Mouse (Mus musculus) CH12F3 (cell line): Measurements from ENCODE around the gene Klk6.

ENCODE experiments used
- in situ Hi-C: fragments of 300-500 bp; cut with MboI; formaldehyde crosslinking; loops from 2 replicates; pipeline ENCODE4 v1.14.3; 2020; ENCODE audit warnings: low sequenced_read_pairs

The Klk6 gene

GRCm38 (mm10) chr7:43824199-43824598, at the start of gene Klk6:
TSS of gene Klk6 (plus strand) at chr7:43824499.
- in situ Hi-C loops = no loop called here

DNA sequence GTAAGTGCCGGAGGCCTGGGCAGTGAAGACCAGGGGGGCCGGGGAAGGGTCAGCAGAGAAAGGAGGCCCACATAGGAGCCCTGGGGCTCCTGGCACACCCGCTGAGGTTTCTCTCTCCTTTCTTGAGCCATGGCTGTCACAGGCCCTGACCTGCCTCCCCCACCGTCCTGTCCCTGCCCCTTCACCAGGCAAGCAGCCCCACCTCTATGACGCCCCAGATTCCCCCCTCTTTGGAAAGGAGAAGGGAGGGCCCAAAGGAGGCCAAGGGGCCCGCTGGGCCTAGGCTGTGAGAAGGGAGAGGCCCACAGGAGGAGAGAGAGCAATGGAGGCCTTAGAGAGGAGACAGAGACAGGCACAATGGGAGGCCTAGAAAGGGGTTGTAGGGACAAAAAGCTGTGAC, 49.5 kb upstream of the Klk6 start:
- in situ Hi-C loops = no loop called here

DNA sequence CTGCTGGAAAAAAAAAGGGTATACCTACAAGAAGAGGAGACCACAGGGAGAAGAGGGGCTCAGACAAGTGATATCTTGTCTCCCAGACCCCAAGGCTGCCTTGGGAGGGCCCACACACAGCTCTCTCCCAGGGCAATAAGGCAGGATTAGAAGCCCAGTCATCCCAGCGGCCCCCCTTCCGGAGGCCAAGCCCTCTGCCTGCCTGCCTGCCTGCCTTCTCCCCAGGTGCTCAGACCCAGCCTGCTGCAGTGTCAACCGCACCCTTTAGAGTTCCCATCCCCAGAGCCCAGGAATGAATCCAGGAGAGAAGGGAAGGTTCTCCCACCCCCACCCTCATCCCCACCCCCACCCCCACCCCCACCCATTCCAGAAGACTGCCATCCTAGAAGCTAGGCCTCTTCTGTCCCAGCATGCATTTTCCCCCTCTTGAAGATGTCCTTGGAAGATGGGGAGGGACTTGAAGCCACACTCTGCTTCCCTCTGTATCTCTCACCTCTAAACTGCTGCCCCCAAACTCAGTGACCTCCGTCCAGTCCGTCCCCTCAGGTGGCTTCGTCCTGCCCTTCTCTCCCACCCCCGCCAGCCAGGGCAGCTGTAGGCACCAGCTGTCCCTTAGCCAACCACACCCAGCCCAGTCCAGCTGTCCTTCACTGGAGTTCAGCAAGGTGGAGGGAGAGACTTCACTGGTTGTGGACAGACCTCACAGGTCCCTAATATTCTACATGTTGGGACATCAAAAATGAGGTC, 48.8 kb upstream of the Klk6 start:
- in situ Hi-C loops = no loop called here

GRCm38 (mm10) chr7:43776506-43776905, 47.8 kb upstream of the Klk6 start:
- in situ Hi-C loops = no loop called here

DNA sequence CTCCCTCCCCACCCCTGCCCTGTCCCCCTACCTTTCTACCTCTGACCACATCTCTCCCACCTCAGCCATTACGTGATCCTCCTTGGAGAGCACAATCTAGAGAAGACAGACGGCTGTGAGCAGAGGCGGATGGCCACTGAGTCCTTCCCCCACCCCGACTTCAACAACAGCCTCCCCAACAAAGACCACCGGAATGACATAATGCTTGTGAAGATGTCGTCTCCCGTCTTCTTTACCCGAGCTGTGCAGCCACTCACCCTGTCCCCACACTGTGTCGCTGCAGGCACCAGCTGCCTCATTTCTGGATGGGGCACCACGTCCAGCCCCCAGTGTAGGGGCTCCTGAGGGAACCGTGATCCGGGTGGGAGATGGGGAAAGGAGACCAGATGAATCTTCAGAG, 46.9 kb upstream of the Klk6 start:
- in situ Hi-C loops = no loop called here

DNA sequence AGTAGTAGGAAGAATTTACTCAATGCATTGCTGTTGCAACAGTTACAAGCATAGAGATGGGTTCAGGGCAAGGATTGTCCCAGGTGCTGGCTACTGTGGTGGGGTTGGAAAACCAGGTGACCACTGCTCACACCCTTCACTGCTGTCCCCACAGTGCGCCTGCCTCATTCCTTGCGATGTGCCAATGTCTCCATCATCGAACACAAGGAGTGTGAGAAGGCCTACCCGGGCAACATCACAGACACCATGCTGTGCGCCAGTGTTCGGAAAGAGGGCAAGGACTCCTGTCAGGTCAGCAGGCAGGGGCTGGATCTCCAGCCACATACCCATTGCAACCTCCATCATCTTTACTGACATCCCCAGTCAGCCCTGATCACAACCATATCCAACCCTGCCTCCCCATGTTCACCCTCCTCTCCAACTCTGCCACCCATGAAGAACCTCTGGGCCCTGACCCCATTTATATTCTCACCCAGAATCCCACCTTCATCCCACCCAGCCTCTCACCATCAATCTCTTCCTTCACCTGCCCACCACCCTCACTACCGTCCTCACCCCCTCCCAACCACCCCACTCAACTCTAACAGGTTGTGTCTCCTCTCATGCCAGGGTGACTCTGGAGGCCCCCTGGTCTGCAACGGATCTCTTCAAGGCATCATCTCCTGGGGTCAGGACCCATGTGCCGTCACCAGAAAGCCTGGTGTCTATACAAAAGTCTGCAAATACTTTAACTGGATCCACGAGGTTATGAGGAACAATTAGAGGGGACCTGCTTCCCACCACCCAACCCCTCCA, 45.9 kb upstream of the Klk6 start:
- in situ Hi-C loops = no loop called here

- in situ Hi-C loops = no loop called here
Measured at GRCm38 (mm10) chr7:43780241-43780640, 44.1 kb upstream of the Klk6 start.

DNA sequence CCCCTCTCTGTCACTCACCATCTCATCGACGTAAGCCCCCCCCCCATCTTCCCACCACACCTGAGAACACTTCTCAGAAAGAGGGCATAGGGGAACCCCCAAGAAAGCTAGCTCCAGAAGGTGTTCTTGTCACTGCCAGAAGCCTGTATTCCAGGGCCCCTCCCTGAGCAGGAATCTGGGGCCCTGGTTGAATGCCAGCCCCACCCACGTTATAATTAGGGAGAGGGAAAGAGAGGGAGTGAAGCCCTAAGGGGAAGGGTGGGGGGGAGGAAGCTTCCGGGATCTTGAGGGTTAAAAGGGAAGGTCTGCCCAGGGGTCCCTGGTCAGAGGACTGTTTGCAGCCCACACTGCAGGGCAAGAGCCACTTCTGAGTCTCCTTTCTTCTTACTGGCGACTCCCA, 43.6 kb upstream of the Klk6 start, which contains the start of gene Klk10:
Klk10 (plus strand) TSS at position 290 of the 400 bp plus-strand sequence.
- in situ Hi-C loops = no loop called here

- in situ Hi-C loops = no loop called here
Measured at GRCm38 (mm10) chr7:43781541-43781940, 42.8 kb upstream of the Klk6 start.

GRCm38 (mm10) chr7:43782275-43783265, 41.7 kb upstream of the Klk6 start:
- in situ Hi-C loops = no loop called here

DNA sequence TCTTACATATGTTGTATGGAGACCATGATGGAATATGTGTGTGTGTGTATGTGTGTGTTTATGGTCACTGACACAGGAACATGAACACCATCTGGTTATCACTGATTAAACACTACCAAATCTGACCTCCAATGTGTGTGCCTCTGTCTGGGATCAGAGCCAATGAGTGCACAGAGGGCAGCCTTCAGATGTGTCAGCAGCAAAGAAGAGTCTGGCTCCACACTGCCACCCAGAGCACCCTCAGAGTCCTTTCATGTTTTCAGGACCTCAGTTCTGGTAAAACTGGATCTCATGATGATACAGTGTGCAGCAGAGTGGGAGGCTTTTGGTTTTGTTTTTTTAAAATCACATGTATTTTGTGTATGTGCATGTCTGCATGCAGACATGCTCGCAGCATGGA, 39.0 kb upstream of the Klk6 start:
- in situ Hi-C loops = no loop called here

- in situ Hi-C loops = no loop called here
Measured at GRCm38 (mm10) chr7:43788096-43788495, 36.2 kb upstream of the Klk6 start.

DNA sequence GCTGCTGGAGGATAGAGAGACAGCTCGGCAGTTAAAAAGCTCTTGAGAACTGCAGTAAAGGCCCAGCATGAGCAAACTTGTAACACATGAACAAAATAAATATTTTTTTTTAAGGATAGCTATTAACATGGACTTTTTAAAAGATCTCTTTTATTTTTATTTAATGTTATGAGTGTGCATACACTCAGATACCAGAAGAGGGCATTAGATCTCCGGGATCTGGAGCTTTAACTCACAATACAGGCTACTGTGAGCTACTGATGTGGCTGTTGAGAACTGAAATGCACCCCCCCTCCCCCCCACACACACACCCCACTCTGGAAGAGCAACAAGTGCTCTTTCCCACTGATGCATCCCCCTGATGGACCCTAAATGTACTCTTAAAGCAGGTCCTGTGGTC, 35.0 kb upstream of the Klk6 start:
- in situ Hi-C loops = no loop called here

GRCm38 (mm10) chr7:43791591-43791990, 32.7 kb upstream of the Klk6 start, which contains the start of gene Klk9:
TSS of gene Klk9 (plus strand) at chr7:43791891.
- in situ Hi-C loops = no loop called here

DNA sequence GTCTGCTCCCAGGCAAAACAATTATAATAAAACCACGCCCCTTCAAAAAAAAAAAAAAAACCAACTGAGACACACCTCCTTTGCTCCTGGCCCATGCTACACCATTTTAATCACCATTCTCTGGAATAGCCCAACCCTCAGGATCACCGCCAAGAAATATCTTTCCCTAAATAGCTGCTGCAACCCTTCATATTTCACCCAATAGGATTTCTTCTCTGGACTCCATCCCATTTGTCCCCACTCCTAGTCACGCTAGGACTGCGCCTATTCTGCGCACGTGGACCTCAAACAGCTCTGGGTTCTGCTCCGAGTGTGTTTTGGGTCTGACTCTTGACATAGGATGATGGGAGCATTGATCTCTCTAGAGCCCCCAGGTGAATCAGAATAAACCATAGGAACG, 27.9 kb upstream of the Klk6 start:
- in situ Hi-C loops = no loop called here

DNA sequence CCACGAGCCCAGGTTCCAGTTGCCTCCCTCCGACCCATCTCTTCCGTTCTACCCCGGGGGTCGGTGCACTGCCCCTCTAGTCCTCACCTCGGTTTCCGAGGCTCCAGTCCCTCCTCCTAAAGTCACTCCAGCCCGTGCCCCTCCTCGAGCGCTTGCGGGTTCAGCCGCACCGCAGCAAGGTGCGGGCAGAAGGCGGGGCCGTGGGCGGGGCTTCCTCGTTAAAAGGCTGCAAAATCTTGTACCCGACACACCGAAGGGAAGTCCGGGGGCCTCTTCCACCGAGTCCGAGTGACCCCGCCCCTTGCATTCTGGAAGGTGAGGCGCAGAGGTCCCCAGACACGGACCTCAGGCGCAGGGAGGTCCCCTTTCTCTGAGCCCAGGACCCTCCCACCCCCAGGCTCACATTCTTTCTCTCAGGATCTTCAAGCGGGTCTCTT, 26.9 kb upstream of the Klk6 start, which contains the start of gene Klk8:
Klk8 (plus strand) TSS at position 245 of the 437 bp plus-strand sequence.
- in situ Hi-C loops = no loop called here

GRCm38 (mm10) chr7:43797844-43798462, 26.3 kb upstream of the Klk6 start:
- in situ Hi-C loops = no loop called here

DNA sequence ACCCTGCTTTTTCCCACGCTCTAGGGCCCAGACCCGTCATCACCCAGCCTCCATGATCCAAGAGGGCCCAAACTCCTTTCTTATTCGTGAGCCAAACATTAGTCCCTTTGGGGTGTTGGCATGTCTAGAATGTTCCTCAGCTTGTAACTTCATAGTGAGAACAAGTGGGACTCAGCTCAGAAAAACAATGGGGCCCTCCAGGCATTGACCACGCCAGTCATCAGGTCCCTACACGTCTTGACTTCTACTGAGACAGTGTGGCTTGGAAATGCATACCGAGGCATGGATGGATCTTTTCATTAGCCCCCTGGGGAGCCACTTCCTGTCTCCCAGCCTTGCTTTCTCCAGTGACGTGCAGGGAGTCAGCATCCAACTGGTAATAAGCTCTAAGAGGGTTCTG, 24.4 kb upstream of the Klk6 start:
- in situ Hi-C loops = no loop called here

- in situ Hi-C loops = no loop called here
Measured at GRCm38 (mm10) chr7:43810994-43811393, 13.3 kb upstream of the Klk6 start, which contains the start of gene Klk7. TSS of gene Klk7 (plus strand) at chr7:43811294.

- in situ Hi-C loops = no loop called here
Measured at GRCm38 (mm10) chr7:43815211-43815610, 9.1 kb upstream of the Klk6 start.
